Mouse (Mus musculus): Measurements from ENCODE around the gene Myl9. TPM values are rescaled to one million over a fixed set of nuclear protein-coding genes. Genes with fewer than 3 reads are reported as not detected.

The Myl9 gene
- polyA plus RNA-seq (2012; rRNA removed), result 864 and 1,110 TPM in 2 replicates

DNA sequence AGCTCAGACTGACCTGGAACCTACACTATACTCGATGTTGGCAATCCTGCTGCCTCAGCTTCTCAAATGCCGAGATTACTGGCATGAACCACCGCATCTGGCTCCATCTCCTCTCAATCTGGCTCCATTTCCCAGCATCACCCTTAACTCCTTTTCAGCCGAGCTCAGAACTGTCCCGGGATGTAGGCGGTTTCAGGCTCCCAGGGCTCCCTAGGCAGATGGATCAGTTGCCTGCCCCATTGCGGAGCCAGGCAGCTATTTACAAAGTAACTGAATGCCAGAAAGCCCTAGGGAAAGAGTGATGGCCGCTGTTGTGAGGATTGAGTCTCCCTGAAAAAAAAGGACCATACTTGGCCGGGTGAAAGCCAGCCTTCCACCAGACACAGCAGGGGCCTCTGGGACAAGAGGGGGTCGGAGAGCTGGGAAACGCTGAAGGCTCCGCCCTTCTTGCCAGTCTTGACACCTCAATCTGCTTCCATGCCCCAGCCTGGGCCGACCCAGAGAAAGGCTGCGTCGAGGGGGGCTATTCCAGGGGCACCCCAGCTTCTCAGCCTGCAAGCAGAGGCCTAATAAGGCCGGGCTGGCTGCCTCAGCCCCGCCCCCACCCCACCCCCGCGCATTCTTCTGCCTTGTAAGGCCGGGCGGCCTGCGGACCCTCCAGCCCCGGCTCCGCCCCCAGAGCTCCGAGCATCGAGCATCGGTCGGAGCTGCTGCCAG, at the start of gene Myl9:
Gene Myl9 (plus strand): TSS at position 683 of the 717 bp plus-strand sequence.

Other genes starting within 250 kb of the Myl9 start
- 26.3 and 31.3 TPM in 2 replicates for gene Aar2, start 227.8 kb upstream of the Myl9 start, polyA plus RNA-seq (2012; rRNA removed)
- gene Dlgap4, start 161.7 kb upstream of the Myl9 start, polyA plus RNA-seq (2012; rRNA removed), result 115 and 125 TPM in 2 replicates
- gene Tgif2, start 64.6 kb downstream of the Myl9 start, polyA plus RNA-seq (2012; rRNA removed), result 27.5 and 28.1 TPM in 2 replicates
- gene 4930518I15Rik, start 82.5 kb downstream of the Myl9 start, polyA plus RNA-seq (2012; rRNA removed), result 0.61 and 1.4 TPM in 2 replicates
- 231 and 234 TPM in 2 replicates for gene Rab5if, start 87.7 kb downstream of the Myl9 start, polyA plus RNA-seq (2012; rRNA removed)
- gene Sla2, start 111.8 kb downstream of the Myl9 start, polyA plus RNA-seq (2012; rRNA removed), result 0.76 and 0.89 TPM in 2 replicates
- 34.9 and 50.8 TPM in 2 replicates for gene Ndrg3, start 216.6 kb downstream of the Myl9 start, polyA plus RNA-seq (2012; rRNA removed)
- 4.2 and 5.7 TPM in 2 replicates for gene Dsn1, start 231.7 kb downstream of the Myl9 start, polyA plus RNA-seq (2012; rRNA removed)

Measured in ovary, adult 2 months (tissue).